Mouse (Mus musculus) adrenal gland, postnatal 10 days (tissue): ENCODE results near the gene Ptges3. TPM values are rescaled to one million over a fixed set of nuclear protein-coding genes. Genes with fewer than 3 reads are reported as not detected.
"Not testable (repeated sequence)": the region's sequence is repeated elsewhere in the genome, so short reads cannot be mapped to it uniquely, and the experiment has no call there.

Source experiments
- DNase-seq: peaks from one replicate; pipeline ENCODE4 v3.0.0; 2021; ENCODE audit warnings: mixed read lengths
- total RNA-seq, 2 experiments: library from RNA; stranded (reverse); gene quantifications; 2 replicates each; pipeline ENCODE4 v1.2.3; 2021

Ptges3 gene
- total RNA-seq, 2 experiments from 2014 or later = 138 to 142 TPM

DNA sequence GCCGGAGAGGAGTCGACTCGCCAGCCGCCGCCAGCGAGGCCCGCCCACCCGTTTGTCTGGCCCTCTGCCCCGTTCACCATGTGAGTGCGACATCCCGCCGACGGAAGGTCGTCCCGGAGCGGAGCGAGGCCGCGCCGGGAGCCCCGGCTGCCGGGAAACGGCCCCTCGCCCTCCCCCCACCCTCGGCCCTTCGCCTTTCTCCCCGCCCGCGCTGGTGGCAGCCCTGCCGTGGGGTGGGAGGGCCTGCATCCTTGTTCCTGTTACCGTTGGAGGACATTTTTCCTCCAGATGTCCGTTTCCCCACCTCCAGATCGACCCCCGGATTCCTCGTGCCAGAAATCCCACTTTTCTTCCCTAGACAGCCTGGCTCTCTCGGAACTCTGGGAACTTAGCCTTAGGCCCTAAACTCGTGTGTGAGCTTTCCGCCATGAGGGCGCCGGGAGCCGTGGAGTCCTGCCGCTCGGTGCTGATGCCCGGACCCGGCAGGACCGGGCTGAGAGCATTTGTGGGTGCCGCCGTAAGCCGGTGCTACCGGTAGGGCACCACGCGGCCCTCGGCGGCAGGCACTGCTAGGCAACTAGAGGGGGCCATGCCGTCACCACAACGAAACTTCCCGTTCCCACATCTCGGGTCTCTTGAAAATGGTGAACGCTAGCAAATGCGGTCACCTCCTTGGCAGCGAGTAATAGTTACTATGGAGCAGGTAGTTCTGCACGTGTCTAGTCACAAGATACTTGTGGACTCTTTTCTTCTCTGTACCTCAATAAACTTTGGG lies 640 bp downstream of the Ptges3 start:
- DNase-seq = peak; percentile 67

DNA sequence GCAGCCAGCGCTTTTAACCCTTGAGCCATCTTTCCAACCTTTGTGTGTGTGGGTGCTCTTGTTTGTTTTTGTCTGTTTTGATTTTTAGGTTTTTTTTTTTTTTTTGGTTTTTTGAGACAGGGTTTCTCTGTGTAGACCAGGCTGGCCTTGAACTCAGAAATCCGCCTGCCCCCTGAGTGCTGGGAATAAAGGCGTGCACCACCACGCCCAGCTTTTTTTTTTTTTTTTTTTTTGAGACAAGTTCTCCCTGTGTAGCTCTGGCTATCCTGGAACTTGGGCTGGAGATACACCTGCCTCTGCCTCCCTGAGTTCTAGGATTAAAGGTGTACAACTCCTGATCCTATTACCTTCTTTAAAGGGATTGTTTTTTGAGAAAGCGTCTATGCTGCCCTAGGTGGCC lies 2.4 kb downstream of the Ptges3 start:
- DNase-seq = no peak

GRCm38 (mm10) chr10:128062221-128062989 lies 3.7 kb downstream of the Ptges3 start:
- DNase-seq = no peak

DNA sequence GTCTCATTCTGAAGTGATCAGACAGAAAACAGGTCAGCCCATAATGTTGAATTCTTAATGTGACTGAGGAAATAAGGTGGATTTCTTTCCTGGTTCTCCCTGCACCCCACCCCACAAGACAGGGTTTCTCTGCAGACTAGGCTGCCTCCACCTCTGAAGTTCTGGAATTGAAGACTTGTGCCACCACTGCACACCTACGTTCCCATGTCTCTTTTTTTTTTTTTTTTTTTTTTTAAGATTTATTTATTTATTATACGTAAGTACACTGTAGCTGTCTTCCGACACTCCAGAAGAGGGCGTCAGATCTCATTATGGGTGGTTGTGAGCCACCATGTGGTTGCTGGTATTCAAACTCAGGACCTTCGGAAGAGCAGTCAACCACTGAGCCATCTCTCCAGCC lies 7.3 kb downstream of the Ptges3 start:
- DNase-seq = no peak

GRCm38 (mm10) chr10:128069201-128069600 lies 10.4 kb downstream of the Ptges3 start:
- no peak for DNase-seq

GRCm38 (mm10) chr10:128070432-128070831 lies 11.7 kb downstream of the Ptges3 start:
- DNase-seq = not testable (repeated sequence)

- DNase-seq = not testable (repeated sequence)
These were observed 19.5 kb downstream of the Ptges3 start for GRCm38 (mm10) chr10:128078269-128078668.

DNA sequence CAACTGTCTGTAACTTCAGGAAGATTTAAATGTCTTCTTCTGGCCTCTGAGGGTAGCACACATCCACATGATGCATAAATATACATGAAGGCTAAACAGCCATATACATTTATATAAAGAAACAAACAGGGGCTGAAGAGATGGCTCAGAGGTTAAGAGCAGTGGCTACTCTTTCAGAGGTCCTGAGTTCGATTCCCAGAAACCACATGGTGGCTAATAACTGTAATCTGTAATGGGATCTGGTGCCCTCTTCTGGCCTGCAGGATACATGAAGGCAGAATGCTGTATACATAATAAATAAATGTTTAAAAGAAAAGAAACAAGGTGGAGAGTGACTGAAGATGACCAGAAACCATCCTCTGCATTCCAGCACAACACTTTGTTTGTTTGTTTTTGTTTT lies 21.7 kb downstream of the Ptges3 start:
- DNase-seq = no peak

DNA sequence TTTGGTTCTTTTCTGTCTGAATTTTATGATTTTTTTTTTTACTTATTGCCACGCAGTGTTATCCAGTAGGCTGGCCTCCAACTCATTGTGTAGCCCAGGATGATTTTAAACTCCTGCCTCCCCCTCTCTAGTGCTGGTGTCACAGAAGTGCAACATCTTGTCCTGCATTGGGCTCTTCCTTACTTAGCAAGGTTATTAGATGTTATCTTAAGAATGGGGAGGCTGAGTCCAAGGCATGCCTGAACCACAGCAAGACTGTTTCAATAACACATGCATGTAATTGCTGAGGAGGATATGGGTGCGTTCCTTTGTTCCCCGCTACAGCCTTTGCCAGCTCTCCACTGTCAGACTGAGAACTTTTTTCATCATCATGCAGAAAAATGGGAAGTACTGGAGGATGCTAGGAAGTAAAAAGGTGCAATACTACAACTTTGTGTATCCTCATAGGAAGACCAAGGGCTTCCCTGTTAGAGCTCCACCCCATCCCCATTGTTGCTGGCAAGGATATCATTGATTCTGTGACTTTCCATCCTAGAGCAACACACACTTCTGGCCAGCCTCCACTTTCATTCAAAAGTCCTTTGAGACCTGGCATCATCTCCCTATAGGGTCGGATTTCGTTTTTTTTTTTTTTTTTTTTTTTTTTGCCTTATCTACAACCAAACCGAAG lies 23.2 kb downstream of the Ptges3 start:
- peak; percentile 35 for DNase-seq

DNA sequence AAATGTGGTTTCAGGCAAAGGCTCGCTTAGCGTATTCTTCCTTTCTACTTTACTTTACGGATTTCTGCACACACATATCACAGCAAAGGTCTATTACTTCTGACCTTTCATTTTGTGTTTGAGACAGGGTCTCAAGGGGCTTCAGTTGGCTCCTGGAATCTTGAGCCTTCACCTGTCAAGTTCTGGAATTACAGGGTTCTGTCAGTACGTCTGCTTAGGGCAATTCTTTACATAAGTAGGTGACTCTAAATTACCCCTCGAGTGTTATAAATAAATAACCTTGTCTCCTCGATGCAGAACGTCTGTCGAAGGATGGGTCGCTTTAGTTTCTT lies 23.7 kb downstream of the Ptges3 start:
- DNase-seq = peak; percentile 8

DNA sequence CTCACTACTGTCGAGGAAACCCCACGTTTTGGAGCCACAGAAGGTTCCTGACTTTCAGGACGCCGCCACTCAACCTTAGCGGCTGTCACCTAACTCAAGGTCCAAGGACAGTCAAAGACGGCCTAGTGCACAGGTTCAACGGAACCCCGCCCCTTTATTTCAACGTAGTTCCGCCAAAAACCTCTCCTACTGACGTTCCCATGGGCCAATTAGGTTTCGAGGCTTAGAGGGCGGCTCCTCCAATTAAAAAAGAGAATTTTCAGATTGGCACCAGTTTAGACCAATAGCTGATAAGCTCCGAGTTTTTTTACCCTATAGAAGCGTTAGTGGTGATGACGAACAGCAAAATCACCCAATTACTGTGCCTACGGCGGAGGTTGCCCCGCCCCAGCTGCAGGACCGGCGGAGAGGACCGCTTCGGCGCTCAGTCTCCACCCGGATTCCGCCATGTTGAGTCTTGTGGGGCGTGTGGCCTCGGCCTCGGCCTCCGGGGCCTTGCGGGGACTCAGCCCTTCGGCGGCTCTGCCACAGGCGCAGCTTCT lies 24.2 kb downstream of the Ptges3 start, which contains the start of gene Atp5b:
Gene Atp5b (plus strand): TSS at position 394 of the 542 bp plus-strand sequence.
- DNase-seq = peak; percentile 96

DNA sequence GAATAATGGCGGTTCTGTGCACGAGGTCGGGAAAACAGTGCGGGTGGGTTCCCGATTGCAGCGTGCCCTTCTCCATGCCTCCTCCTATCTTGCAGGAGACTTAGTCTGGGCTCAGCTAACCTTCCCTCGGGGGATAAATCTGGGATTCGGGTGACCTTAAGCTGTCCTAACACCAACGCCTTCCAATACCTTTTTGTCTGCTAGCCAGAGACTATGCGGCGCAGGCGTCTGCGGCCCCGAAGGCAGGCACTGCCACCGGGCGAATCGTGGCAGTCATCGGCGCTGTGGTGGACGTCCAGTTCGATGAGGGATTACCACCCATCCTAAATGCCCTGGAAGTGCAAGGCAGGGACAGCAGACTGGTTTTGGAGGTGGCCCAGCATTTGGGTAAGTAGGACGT lies 24.9 kb downstream of the Ptges3 start:
- peak; percentile 55 for DNase-seq

DNA sequence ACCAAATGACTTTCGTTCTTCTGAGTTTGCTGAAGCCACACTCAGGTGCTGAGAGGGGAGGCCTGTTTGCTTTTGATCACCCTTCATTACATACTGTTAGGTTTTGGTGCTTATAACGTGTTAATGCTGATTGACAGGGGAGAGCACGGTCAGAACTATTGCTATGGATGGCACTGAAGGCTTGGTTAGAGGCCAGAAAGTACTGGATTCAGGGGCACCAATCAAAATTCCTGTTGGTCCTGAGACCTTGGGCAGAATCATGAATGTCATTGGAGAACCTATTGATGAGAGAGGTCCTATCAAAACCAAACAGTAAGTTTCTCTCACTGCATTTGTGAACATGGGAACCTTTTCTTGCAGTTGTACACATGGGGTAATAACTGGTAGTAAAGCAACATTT lies 25.4 kb downstream of the Ptges3 start:
- peak; percentile 8 for DNase-seq

- peak; percentile 39 for DNase-seq
These were observed 27.6 kb downstream of the Ptges3 start for GRCm38 (mm10) chr10:128086391-128086790.

DNA sequence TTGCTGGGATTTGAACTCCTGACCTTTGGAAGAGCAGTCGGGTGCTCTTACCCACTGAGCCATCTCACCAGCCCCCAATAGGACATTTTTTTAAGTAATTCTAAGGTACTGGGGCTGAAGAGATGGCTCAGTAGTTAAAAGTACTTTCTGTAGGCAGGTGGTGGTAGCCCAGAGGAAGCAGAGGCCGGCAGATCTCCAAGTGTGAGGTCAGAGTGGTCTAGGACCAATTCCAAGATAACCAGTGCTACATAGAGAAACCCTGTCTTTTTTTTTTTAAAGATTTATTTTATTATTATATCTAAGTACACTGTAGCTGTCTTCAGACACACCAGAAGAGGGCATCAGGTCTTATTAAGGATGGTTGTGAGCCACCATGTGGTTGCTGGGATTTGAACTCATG lies 28.5 kb downstream of the Ptges3 start:
- DNase-seq = not testable (repeated sequence)

- DNase-seq = peak; percentile 27
These were observed 29.4 kb downstream of the Ptges3 start for GRCm38 (mm10) chr10:128088181-128088580.

- no peak for DNase-seq
These were observed 31.1 kb downstream of the Ptges3 start for GRCm38 (mm10) chr10:128089842-128090241.

DNA sequence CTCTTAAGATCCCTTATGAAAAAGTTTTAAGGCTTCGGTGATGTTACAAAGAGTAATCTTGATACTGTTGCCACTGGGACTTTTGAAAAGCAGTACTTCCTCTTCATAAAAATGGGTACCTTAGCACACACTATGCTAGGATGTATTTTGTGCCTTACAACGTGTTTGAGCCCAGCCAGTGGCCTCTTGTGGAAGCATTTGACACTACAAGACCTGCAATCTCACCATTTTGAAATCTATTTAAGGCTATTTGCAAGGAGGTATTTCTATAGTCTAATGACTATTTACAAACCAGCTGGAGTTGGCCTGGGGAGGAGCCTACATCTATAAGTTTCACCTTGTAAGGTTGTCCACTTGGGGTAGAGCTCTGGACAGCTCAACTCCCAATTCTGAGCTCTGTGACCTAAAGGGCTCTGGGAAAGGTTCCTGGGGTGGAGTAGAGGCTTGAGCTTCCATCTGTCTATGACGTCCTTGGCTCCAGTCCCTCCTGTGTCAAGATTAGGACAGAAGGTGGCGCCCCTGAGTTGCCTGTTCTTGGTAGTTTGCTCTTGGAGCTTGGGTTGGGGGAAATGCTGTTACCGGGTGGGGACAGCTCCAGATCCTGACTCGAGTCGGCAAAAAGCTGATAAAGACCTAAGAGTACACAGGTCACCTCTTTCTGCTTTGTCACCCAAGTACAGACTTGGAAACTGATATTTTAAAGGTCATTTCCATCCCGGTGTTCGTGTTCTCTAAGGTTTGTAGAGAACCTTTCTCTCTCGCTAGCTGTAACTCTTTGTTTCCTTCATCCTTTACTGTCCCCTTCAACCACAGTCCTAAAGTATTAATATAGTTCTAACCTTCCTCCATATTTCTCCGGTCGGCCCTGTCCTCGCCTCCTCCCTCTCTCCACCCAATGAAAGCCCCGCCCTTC lies 32.2 kb downstream of the Ptges3 start:
- peak; percentile 93 for DNase-seq

GRCm38 (mm10) chr10:128091564-128092505 lies 33.1 kb downstream of the Ptges3 start, which contains the start of gene Baz2a:
Gene Baz2a, plus strand, starts transcription at chr10:128091577.
- DNase-seq = peak; percentile 80
